Mouse (Mus musculus): ENCODE data around the gene Krt33b.

Krt33b gene

DNA sequence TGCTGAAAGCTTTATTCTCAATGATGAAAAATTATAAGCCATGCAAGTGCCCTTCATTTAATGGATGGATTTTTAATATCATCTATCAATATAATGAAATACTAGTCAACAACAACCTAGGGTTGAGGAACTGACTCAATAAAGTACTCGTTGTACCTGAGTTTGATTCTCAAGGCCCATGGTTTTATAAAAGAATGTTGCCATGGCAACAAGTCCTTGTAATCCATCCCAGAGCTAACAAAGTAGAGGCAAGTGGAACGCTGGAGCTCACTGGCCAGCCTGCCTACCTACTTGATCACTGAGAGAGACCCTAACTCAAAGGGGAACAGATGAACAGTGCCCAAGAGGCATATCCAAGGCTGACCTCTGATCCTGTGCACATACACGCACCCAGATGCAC, 39.1 kb downstream of the Krt33b start:
- DNase-seq, result no peak

DNA sequence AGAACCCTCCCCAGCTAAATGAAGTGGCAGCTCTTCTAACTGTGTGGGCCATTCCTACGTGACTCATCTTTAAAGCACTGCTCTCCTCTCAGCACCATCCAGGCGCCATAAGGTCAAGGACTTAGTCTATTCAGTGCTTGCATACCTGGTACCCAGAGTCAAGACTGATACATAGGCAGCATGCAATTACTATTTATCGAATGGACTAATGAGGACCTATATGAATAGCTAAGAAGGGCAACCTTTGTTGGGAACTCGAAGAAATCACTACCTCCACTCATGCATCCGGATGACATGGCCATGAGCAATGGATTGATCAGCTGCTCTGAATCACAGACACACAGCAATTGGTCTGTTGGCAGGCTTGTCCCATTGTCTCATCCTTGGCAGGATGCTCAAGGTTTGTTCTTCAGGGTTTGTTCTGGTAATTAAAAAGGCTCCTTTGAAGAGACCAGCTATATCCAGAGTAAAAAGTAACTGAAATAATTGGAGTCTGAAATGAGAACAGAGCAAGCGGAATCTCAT, 39.7 kb downstream of the Krt33b start:
- DNase-seq, result no peak

DNA sequence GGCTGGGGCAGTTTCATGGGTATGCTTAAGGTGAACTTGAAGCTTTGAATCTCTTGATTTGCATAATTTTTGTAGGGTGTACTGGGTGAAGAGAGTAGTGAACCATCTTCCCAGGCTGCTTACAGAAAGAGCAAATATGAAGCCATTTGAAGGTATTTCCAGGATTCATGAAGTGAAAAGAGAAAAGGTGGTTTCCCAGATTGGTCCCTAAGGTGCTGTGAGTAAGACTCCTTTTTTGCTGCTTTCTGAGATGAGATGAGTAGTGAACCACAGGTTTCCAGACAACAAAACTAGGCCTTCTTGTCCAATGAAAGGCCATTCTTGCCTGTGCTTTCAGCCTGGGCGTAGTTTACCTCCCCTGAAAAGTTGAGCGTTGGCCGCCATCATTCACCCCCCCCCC, 41.1 kb downstream of the Krt33b start:
- DNase-seq, result no peak

DNA sequence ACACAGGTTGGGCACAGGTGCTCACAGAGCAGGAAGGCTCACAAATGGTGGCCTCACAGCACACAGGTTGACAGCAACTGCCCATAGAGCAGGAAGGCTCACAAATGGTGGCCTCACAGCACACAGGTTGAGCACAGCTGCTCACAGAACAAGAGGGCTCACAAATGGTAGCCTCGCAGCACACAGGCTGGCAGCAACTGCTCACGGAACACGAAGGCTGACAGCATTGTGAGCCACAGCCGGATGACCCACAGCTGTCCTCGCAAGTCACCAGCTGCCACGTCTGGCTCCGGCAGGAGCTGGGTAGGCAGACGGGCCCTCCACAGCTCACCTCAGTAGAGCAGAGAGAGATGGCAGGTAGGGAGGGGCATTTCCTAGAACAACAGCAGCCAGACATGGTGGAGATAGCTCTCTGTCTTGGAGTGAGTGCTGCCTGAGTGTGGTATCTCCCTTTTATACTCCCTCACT, 43.5 kb downstream of the Krt33b start, which contains the start of gene Krtap16-1:
Gene Krtap16-1 (minus strand): TSS at position 418 of the 468 bp plus-strand sequence.
- DNase-seq, result no peak

DNA sequence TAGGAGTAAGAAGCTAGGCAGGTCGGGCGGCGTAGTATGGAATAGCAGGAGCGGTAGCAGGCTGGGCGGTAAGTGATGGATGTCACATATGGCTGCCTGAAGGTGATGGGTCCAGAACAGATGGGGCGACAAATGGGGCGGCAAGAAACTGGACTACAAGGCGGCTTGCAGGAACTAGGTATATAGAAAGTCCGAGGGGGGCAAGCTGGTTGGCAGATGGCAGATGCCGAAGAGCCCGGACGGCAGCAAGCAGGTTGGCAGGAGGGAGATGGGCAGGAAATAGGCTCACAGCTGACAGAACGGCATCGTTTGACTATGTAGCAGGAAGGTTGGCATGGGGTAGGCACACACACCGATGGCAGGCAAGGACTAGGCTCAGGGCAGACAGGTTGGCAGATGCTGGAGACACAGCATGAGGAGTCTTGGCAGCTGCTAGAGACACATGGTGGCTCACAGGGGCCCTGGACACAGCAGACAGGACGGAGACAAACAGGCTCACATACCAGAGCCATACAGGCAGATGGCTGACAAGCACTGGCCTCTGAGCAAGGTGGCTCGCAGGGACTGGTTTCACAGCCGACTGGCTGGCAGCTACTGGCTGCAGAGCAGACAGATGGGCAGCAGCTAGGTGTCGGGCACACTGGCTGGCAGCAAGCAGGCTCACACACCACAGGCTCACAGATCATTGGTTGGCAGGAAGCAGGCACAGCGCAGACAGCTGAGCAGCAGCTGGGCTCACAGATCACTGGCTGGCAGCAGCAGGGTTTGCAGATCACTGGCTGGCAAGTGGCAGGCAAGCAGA, 44.2 kb downstream of the Krt33b start:
- DNase-seq, result no peak

DNA sequence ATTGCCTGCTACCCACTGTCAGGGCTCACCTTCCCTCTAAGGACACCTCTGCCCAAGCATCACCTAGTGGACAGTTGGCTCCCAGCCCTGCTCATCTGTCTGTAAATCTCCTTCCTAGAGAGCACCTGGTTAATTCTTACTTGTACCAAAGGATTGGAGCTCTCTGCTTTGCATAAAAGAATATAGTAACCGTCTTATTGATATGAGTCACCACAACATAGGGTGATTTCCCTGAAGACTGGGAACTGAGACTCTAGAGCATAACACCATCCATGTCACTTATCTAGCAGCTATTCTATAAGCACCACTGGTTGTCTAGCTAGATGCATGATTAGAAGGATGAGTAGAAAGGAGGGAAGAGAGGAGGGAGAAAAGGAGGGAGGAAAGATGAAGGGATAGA, 46.2 kb downstream of the Krt33b start:
- DNase-seq, result no peak

DNA sequence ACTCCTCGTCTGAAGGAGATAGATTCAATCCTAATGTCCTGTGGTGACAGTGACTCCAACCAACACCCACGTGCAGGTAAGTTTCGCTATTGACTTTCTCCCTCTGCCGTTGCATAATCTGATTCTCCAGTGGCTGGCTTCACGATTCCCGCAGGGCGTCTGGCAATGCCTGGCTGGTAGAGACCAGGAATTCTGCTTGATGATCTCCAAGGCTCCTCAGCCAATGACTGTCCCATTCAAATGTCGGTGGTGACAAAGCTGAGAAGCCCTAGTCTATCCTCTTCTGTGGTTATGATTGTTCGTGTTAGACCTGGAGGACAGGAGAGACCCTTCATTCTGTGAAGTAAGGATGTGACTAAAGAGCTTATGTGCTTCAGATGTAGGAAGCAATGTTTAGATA, 46.9 kb downstream of the Krt33b start:
- DNase-seq, result no peak

DNA sequence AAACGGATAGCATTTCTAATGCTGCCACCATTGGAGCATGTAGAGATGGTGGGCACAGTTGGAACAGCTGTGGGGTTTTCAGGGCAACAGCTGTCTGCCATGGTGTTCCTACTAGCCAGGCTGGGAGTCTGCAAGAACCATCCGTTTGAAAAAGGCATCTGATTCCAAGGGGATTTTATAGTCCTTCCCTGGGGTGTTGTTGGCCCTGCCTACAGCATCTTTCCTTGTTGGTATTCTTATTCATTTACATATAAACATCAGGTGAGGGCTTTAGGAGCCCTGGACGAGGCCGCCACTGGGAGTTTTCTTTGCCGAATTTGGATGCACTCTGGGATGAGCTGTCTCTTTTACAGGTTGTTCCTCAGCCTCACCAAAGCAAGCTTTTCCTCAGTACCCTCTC, 50.7 kb downstream of the Krt33b start, which contains the start of gene Krtap29-1:
Gene Krtap29-1 (minus strand): TSS at position 101 of the 400 bp plus-strand sequence.
- no peak for DNase-seq
